Mouse (Mus musculus): ENCODE data around the gene Zgrf1.
A peak's percentile ranks its signal among the peaks of the same experiment; 100 is the strongest.

The Zgrf1 gene

DNA sequence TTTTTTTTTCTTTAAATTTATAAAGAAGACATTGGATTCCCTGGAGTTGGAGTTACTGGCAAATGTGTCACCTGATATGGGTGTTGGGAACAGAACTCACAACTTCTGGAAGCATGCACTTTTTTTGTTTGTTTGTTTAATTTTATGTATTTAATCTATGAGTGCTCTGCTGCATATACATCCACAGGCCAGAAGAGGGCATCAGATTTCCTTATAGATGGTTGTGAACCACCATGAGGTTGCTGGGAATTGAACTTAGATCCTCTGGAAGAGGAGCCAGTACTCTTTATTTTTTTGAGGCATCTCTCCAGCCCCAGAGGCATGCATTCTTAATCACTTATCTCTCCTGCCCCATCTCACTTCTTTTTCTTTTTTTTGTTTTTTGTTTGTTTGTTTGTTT, 4.9 kb downstream of the Zgrf1 start:
- no peak for DNase-seq (ENCODE audit: extremely low spot score)

DNA sequence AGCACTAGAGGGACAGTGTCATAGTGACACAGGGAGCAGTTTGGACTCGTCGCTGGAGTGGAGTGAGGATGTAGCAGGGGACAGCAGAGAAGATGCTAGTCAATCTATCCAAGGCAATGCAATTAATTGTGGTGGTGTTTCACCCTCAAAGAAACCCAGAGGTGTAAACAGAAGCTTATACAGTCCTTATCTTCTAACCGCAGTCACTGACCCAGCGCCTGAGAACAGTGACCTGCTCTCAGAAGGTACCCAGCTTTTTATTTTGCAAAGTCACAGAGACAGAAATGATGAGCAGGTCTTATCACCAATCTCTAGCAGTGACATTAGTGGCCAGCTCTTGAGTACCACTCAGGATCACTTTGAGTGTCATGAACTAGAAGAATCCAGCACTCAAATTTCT, 9.7 kb downstream of the Zgrf1 start:
- DNase-seq (ENCODE audit: extremely low spot score), result no peak

GRCm38 (mm10) chr3:127565129-127565528, 11.8 kb downstream of the Zgrf1 start:
- DNase-seq (ENCODE audit: extremely low spot score), result no peak

GRCm38 (mm10) chr3:127572557-127572956, 19.3 kb downstream of the Zgrf1 start:
- DNase-seq (ENCODE audit: extremely low spot score), result peak; percentile 42

GRCm38 (mm10) chr3:127597136-127597535, 43.8 kb downstream of the Zgrf1 start:
- DNase-seq (ENCODE audit: extremely low spot score), result no peak

GRCm38 (mm10) chr3:127608109-127608508, 54.8 kb downstream of the Zgrf1 start:
- DNase-seq (ENCODE audit: extremely low spot score), result no peak

- DNase-seq (ENCODE audit: extremely low spot score), result peak; percentile 82
These were observed 72.0 kb downstream of the Zgrf1 start for GRCm38 (mm10) chr3:127625296-127625695.

DNA sequence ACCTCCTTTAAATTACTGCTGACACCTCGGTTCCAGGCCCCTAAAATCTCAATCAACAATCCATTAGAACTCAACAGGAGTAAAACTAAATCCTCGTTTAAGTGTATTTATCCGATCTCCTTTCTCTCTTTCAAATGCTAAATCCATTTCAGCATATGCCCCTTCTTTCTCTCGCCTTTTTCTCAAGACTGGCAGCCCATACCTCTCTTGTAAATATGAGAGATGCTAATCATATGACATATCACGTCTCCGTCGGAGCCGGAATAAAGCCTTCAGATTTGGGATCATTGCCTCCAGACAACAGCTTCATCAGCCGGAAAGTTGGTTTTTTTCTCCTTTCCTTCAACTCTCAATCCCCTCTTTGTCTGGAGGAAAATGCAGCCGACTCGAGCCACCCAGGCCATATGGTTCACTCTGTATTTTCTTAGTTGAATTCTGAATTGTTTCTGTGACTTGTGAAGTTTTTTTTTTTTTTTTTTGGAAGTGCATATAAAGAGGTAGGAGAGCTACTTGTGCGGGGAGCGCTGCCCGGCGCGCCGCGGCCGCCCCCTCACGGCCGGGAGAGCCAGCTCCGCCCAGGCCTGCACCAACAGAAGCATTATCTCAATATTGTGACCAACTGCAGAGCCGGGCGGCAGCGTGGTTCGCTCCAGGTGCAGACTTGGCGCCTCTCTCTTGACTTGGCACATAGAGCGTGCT, 72.6 kb downstream of the Zgrf1 start:
- DNase-seq (ENCODE audit: extremely low spot score), result no peak

GRCm38 (mm10) chr3:127626524-127626923, 73.2 kb downstream of the Zgrf1 start:
- no peak for DNase-seq (ENCODE audit: extremely low spot score)

DNA sequence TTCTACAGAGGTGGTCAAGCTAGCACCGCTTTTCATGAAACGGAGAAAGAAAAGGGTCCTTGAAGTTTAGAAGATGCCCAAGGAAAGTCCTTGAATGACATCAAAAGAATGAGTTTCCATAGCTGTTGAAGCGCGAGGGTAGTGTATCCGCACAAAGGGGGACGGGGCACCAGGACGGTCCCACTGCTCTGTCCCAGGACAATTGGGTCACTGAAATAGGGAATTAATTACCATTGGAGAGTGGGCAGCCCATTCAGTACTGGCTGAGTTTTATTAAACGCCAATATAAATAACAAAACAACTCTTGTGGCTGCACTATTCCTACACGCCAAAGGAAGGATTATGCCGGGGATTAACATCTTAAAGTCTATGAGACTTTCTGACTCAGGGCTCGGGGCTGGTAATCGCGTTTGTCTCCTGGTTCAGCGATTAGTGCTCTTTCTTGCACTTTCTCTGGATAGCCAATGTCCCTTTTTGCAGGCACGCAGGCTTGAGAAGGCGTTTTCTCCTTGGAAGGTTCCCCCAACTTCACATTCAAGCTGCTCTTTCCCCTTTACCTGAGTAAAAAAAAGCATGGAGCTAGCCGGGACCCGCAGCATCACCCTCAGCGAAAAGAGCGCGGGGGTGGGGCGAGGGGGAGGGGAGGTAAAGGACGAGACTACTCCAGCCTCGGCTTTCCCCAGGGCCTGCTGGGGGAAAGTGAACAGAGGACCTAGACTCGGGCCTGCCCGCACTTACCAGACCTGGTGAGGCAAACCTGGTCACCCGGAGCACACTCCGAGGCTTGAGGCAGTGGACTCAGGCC, 74.1 kb downstream of the Zgrf1 start:
- DNase-seq (ENCODE audit: extremely low spot score), result peak; percentile 65

DNA sequence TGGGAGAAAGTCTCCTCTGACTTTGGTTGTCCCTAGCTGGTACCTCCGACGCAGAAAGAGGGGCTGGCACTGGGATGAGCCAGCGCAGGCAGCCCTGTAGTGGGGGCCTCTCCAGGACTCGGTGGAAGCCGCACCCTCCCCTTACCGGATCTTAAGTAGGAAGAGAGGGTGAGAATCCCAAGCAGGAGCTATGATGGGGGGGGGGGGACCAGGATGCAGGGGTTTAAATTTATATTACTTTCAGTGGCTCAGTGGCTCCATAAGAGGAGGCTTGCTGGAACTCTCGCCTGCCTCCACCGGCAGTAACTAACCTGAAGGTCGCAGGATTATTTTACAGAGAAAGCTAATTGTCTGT, 74.6 kb downstream of the Zgrf1 start:
- DNase-seq (ENCODE audit: extremely low spot score), result no peak

GRCm38 (mm10) chr3:127628311-127629184, 75.3 kb downstream of the Zgrf1 start:
- peak; percentile 68 for DNase-seq (ENCODE audit: extremely low spot score)

DNA sequence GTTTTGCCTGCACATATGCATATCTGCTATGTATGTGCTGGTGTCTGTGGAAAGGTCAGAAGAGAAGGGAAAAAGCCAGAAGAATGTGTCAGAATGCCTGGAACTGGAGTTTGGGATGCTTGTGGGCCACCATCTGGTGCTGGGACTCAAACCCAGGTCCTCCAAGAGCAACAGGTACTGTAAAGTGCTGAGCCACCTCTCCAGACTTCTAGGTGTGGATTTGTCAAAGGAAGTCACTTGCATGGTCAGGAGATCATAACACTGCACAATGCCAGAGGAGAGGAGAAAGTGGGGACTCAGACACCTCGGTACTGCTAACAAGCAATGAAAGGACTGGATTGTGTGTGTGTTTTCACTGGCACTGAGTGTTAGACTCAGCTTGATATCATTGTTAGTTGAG, 76.9 kb downstream of the Zgrf1 start:
- no peak for DNase-seq (ENCODE audit: extremely low spot score)

GRCm38 (mm10) chr3:127630735-127631372, 77.6 kb downstream of the Zgrf1 start:
- DNase-seq (ENCODE audit: extremely low spot score), result no peak

- DNase-seq (ENCODE audit: extremely low spot score), result no peak
These were observed 78.3 kb downstream of the Zgrf1 start for GRCm38 (mm10) chr3:127631582-127631981.

DNA sequence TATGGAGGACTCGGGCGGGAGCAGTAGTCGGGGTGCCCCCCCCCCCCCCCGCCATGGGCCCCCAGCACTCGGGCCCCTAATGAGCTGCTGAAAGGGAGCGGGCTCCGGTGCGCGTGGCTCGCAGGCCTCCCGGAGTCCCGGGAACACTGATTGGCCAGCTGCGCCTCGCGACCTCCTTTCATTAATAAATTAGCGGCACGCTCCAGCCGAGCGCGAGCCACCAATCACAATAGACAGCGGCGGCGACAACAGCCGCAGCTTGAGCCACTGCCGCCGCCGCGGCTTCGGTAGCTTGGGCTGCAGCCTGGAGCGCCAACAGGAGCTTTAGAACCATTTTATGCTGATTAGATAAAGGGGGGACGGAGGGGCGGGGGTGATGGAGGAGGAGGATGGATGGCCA, 79.2 kb downstream of the Zgrf1 start:
- peak; percentile 80 for DNase-seq (ENCODE audit: extremely low spot score)

GRCm38 (mm10) chr3:127633080-127634032, 80.1 kb downstream of the Zgrf1 start, which contains the start of gene Neurog2:
TSS of gene Neurog2 (plus strand) at chr3:127633135.
- DNase-seq (ENCODE audit: extremely low spot score), result peak; percentile 61

GRCm38 (mm10) chr3:127634101-127634983, 81.1 kb downstream of the Zgrf1 start:
- DNase-seq (ENCODE audit: extremely low spot score), result peak; percentile 85

GRCm38 (mm10) chr3:127634984-127635349, 81.7 kb downstream of the Zgrf1 start:
- no peak for DNase-seq (ENCODE audit: extremely low spot score)
